Mouse (Mus musculus) stomach, embryonic 15.5 days (tissue): ENCODE results near the gene C5ar2. TPM values are rescaled to one million over a fixed set of nuclear protein-coding genes. Genes with fewer than 3 reads are reported as not detected.
A peak's percentile ranks its signal among the peaks of the same experiment; 100 is the strongest.

Experiments used
- ATAC-seq: fragments of 200-750 bp; cut with Nextera tagmentation; 2 replicates; pipeline ENCODE4 v1.8.0; 2017; ENCODE audit warnings: low read depth, moderate number of reproducible peaks, moderate TSS enrichment; ENCODE audit not compliant: insufficient read depth, low FRiP score
- H3K27ac ChIP-seq: fragments of 300-500 bp; sonication (generic); 2 replicates; pipeline ENCODE4 v1.5.1; 2015; ENCODE audit warnings: mild to moderate bottlenecking, inconsistent platforms
- H3K27me3 ChIP-seq: fragments of 300-500 bp; sonication (generic); replicated peaks from 2 replicates; pipeline ENCODE4 v1.6.1; 2015; ENCODE audit warnings: inconsistent platforms
- H3K36me3 ChIP-seq: fragments of 300-500 bp; sonication (generic); 2 replicates; pipeline ENCODE4 v1.6.1; 2015; ENCODE audit warnings: inconsistent platforms
- H3K4me1 ChIP-seq: fragments of 300-500 bp; sonication (generic); 2 replicates; pipeline ENCODE4 v1.6.1; 2015; ENCODE audit warnings: inconsistent platforms
- H3K4me2 ChIP-seq: fragments of 300-500 bp; sonication (generic); 2 replicates; pipeline ENCODE4 v1.6.1; 2015; ENCODE audit warnings: mild to moderate bottlenecking, inconsistent platforms
- H3K4me3 ChIP-seq: fragments of 300-500 bp; sonication (generic); replicated peaks from 2 replicates; pipeline ENCODE4 v1.5.1; 2015; ENCODE audit warnings: inconsistent platforms
- H3K9ac ChIP-seq: fragments of 300-500 bp; sonication (generic); 2 replicates; pipeline ENCODE4 v1.6.1; 2015; ENCODE audit warnings: inconsistent platforms
- H3K9me3 ChIP-seq: fragments of 300-500 bp; sonication (generic); 2 replicates; pipeline ENCODE4 v1.6.1; 2016; ENCODE audit warnings: inconsistent platforms
- WGBS: fragments of 180-500 bp; shearing (Covaris S2); methylation state at CpG from one replicate; pipeline ENCODE4 v1.1.7; 2015; 5-methylcytosine and 5-hydroxymethylcytosine counted together
- polyA plus RNA-seq: library from polyadenylated mRNA; unstranded; fragments of >200 nt; fragmentation: Nextera tagmentation; extraction: Ambion mirVana; gene quantifications from 2 replicates; pipeline ENCODE4 v1.2.1, GENCODE M21; 2015

Gene C5ar2
- 0.28 and 0.37 TPM in 2 replicates for polyA plus RNA-seq

- 48% methylated on average over 5 of the region's 5 CpGs for WGBS
- Histone ChIP-seq H3K9ac (no peak within 1 kb of the TSS), H3K4me3 (no peak within 1 kb of the TSS), H3K36me3 (no peaks in the 10 kb centered on the region), H3K27ac (no peak within 1 kb of the TSS), H3K27me3 (no peaks in the 10 kb centered on the region), H3K9me3 (no peaks in the 10 kb centered on the region), H3K4me2 (no peak within 1 kb of the TSS), H3K4me1 (no peaks in the 10 kb centered on the region)
- no peak for ATAC-seq
Observed at GRCm38 (mm10) chr7:16244067-16244466, at the start of gene C5ar2. Gene C5ar2, minus strand, starts transcription at chr7:16244154.

DNA sequence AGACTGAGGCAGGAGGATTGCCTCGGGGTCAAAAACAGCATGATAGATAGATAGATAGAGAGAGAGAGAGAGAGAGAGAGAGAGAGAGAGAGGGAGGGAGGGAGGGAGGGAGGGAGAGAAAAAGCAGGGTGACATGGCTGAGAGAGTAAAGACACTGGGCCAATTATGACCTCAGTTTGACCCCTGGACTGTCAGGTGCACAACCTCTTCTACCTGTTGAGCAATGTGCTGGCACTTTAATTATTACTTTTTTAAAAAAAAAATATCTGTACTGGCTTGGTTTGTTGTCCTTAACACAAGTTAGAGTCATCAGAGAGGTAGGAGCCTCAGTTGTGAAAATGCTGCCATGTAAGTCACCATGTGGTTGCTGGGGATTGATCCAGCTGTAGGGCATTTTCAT lies 43.8 kb upstream of the C5ar2 start:
- H3K27ac ChIP-seq, result no peak overlapping the region
- H3K9ac ChIP-seq, result no peak overlapping the region
- WGBS, result 68% methylated on average over 1 of the region's 1 CpGs
- H3K4me1 ChIP-seq, result peaks cover 11% of the 10 kb centered on the region
- no peak overlapping the region for H3K4me2 ChIP-seq
- no peak for ATAC-seq
- H3K9me3 ChIP-seq, result no peaks in the 10 kb centered on the region
- H3K27me3 ChIP-seq, result no peaks in the 10 kb centered on the region
- peaks cover 11% of the 10 kb centered on the region for H3K36me3 ChIP-seq
- no peak overlapping the region for H3K4me3 ChIP-seq

- peak overlapping the region; percentile 99; the same call in 1 of the 2 replicates for H3K27ac ChIP-seq
- no peak for ATAC-seq
- H3K9me3 ChIP-seq, result no peaks in the 10 kb centered on the region
- H3K4me1 ChIP-seq, result peaks cover 11% of the 10 kb centered on the region
- peak overlapping the region; percentile 73 for H3K4me3 ChIP-seq
- peak overlapping the region; percentile 76; the same call in 1 of the 2 replicates for H3K9ac ChIP-seq
- H3K36me3 ChIP-seq, result peaks cover 17% of the 10 kb centered on the region
- peak overlapping the region; percentile 64 for H3K4me2 ChIP-seq
- no peaks in the 10 kb centered on the region for H3K27me3 ChIP-seq
- 84% methylated on average over 2 of the region's 2 CpGs for WGBS
Observed at GRCm38 (mm10) chr7:16287016-16287415, 43.1 kb upstream of the C5ar2 start.

DNA sequence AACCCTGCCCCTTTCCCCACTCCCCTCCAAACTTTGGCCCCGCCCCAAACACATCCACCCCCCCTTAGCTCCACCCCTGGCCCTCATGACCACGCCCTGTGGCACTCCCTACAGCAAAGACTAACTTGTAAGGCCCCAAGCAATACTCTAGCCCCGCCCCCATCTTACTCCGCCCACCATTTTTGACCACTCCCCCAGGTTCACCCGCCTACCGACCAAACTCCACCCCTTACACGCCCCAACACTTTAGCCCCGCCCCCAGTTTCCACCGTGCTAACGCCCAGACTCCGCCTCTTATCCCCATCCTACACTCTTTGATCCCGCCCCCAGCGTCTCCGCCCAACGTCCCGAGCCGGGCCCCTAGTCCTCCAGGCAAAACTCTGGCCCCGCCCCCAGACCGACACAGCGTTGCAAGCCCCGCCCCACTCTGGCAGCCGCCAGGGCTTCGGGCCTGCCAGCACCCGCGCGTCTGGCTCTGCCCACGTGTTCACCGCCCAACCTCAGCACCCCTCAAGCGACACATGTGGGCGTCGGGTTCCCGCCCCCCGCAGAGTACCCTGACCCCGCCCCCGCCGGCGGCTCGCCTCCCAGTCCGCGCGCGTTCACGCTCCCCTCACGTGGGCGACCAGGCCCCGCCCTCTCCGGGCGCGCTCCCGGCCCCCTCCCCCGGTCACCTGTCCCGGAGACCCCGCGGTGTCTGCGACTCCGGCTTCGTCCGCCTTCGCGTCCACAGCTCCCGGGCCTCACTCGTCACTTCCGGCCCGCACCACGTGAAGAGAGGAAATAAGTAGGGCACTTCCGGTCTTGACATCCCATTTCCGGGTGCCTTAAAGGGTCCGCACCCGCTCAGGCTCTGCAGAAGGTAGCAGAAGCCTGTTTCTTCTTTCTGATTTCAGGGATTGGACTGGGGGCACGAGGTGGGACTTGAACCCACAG lies 42.3 kb upstream of the C5ar2 start, which contains the start of gene Ccdc9:
Gene Ccdc9, minus strand, starts transcription at position 770 of the 936 bp plus-strand sequence.
- no peaks in the 10 kb centered on the region for H3K27me3 ChIP-seq
- H3K4me1 ChIP-seq, result peaks cover 11% of the 10 kb centered on the region
- peak within 1 kb of the TSS; percentile 99 for H3K27ac ChIP-seq
- H3K9me3 ChIP-seq, result no peaks in the 10 kb centered on the region
- WGBS, result 2% methylated on average over 56 of the region's 70 CpGs
- peak within 1 kb of the TSS; percentile 73 for H3K4me3 ChIP-seq
- H3K4me2 ChIP-seq, result peak within 1 kb of the TSS; percentile 64
- peak within 1 kb of the TSS; percentile 76 for H3K9ac ChIP-seq
- peak; percentile 87 for ATAC-seq
- H3K36me3 ChIP-seq, result peaks cover 21% of the 10 kb centered on the region

DNA sequence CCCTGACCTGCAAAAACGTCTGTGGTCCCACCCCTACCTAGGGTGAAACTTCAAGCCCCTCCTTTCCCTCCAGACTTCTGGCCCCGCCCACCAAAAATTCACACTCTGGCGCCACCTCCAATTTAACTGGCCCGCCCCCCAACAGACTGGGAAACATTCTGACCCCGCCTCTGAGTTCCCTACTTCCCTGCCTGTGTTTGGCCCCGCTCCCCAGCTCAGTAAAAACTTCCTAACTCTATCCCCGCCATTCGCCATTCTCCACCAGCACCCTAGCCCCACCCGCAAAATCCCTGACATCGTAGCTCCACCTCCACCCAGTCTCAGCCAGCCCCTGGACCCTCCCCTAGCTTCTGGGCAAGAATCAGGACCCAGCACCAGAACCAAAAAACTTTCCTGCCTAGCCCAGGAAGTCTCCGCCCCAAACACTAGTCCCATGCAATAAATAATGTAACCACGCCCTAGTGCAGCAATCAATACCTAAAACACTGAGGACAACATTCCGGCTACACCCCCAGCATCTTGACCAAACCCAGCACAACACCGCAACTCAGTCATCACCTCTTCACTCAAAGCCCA lies 41.6 kb upstream of the C5ar2 start:
- peak overlapping the region; percentile 73 for H3K4me3 ChIP-seq
- 0 out of 2 replicates have a peak overlapping the region, but pooled peaks have one; percentile 2 for H3K9ac ChIP-seq
- H3K9me3 ChIP-seq, result no peaks in the 10 kb centered on the region
- 2% methylated on average over 14 of the region's 14 CpGs for whole genome bisulfite sequencing
- no peaks in the 10 kb centered on the region for H3K27me3 ChIP-seq
- H3K4me2 ChIP-seq, result peak overlapping the region; percentile 64
- peaks cover 11% of the 10 kb centered on the region for H3K4me1 ChIP-seq
- peak overlapping the region; percentile 99 for H3K27ac ChIP-seq
- peaks cover 27% of the 10 kb centered on the region for H3K36me3 ChIP-seq
- ATAC-seq, result peak; percentile 35

DNA sequence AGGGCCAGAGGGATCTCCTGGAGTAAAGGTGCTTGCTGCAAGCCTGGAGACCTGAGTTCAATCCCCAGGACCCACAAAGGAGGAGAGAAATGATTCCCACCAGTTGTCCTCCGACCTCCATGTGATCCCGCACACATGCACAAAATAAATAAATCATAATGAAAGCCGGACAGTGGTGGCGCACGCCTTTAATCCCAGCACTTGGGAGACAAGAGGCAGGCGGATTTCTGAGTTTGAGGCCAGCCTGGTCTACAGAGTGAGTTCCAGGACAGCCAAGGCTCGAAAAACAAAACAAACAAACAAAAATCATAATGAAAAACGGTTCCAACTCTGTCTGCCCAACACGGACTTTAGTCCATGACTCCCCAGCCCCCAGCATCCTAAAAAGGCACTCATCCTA lies 41.0 kb upstream of the C5ar2 start:
- Histone ChIP-seq H3K27me3 (no peaks in the 10 kb centered on the region), H3K9ac (0 out of 2 replicates have a peak overlapping the region, but pooled peaks have one; percentile 2), H3K36me3 (peaks cover 30% of the 10 kb centered on the region), H3K27ac (peak overlapping the region; percentile 99), H3K4me2 (peak overlapping the region; percentile 64), H3K9me3 (no peaks in the 10 kb centered on the region), H3K4me1 (peaks cover 11% of the 10 kb centered on the region), H3K4me3 (peak overlapping the region; percentile 73)
- 42% methylated on average over 9 of the region's 9 CpGs for whole genome bisulfite sequencing
- ATAC-seq, result no peak

DNA sequence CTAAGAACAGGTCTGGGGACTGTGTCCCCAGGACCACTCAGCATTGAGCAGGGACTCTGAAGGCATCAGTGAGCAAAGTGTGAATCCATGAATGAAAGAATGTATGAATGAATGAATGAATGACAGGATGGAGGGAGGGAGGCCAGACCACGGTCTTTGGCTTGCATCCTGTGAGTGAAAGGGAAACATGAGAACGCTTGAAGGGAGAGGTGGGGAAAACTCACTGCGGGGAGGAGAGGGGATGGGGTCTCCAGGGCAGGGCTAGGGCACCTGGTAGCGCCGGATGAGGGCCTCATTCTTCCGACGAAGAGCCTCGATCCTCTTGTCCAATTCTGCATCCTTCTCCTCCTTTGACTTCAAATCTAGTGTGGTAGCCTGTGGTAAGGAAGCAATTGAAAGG lies 40.0 kb upstream of the C5ar2 start:
- WGBS, result 84% methylated on average over 8 of the region's 8 CpGs
- H3K4me3 ChIP-seq, result no peak overlapping the region
- H3K9ac ChIP-seq, result no peak overlapping the region
- no peaks in the 10 kb centered on the region for H3K27me3 ChIP-seq
- H3K4me2 ChIP-seq, result no peak overlapping the region
- no peak for ATAC-seq
- peaks cover 11% of the 10 kb centered on the region for H3K4me1 ChIP-seq
- no peak overlapping the region for H3K27ac ChIP-seq
- H3K36me3 ChIP-seq, result peaks cover 30% of the 10 kb centered on the region
- no peaks in the 10 kb centered on the region for H3K9me3 ChIP-seq

- Histone ChIP-seq H3K4me3 (no peak overlapping the region), H3K4me2 (no peak overlapping the region), H3K9ac (no peak overlapping the region), H3K9me3 (no peaks in the 10 kb centered on the region), H3K4me1 (peaks cover 11% of the 10 kb centered on the region), H3K36me3 (peaks cover 38% of the 10 kb centered on the region), H3K27ac (no peak overlapping the region), H3K27me3 (no peaks in the 10 kb centered on the region)
- WGBS, result 87% methylated on average over 13 of the region's 13 CpGs
- ATAC-seq, result no peak
Observed at GRCm38 (mm10) chr7:16282334-16282733, 38.4 kb upstream of the C5ar2 start.

- Histone ChIP-seq H3K36me3 (peaks cover 48% of the 10 kb centered on the region), H3K4me2 (no peak overlapping the region), H3K9ac (no peak overlapping the region), H3K9me3 (no peaks in the 10 kb centered on the region), H3K4me3 (no peak overlapping the region), H3K27ac (no peak overlapping the region), H3K4me1 (peaks cover 11% of the 10 kb centered on the region), H3K27me3 (no peaks in the 10 kb centered on the region)
- ATAC-seq, result no peak
- WGBS, result 89% methylated on average over 11 of the region's 11 CpGs
Observed at GRCm38 (mm10) chr7:16280721-16281120, 36.8 kb upstream of the C5ar2 start.

GRCm38 (mm10) chr7:16274922-16275890 lies 31.3 kb upstream of the C5ar2 start:
- no peaks in the 10 kb centered on the region for H3K27me3 ChIP-seq
- no peak overlapping the region for H3K9ac ChIP-seq
- 75% methylated on average over 10 of the region's 10 CpGs for WGBS

DNA sequence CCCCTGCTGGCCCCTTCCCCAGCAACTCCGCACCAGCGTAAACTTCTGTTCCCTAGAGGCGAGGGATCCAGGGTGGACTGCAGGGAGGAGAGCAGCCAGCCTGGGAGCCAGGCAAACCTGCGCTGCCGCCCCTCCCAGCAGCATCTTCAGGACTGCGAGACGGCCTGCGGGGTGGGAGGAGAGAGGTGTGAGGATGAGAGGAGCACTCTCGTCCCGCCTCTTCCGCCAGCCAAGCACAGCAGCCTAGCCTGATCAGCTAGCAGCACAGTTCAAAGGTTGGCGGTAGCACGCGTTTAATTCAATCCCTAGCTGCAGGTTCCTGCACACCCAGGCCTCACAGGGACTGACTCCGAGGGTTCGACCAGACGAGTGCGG lies 29.8 kb upstream of the C5ar2 start:
- peak overlapping the region; percentile 16; the same call in 1 of the 2 replicates for H3K9ac ChIP-seq
- no peaks in the 10 kb centered on the region for H3K27me3 ChIP-seq
- peak overlapping the region; percentile 98 for H3K27ac ChIP-seq
- H3K4me3 ChIP-seq, result peak overlapping the region; percentile 76
- H3K4me2 ChIP-seq, result peak overlapping the region; percentile 94
- peaks cover 22% of the 10 kb centered on the region; the same call in 1 of the 2 replicates for H3K36me3 ChIP-seq
- peak; percentile 77 for ATAC-seq
- under 1% methylated on average over 18 of the region's 18 CpGs for WGBS
- H3K9me3 ChIP-seq, result no peaks in the 10 kb centered on the region
- peaks cover 23% of the 10 kb centered on the region for H3K4me1 ChIP-seq

More at GRCm38 (mm10) chr7:16274922-16275890, 31.3 kb upstream of the C5ar2 start:
- no peak for ATAC-seq
- H3K27ac ChIP-seq, result no peak overlapping the region
- no peaks in the 10 kb centered on the region for H3K9me3 ChIP-seq
- peaks cover 22% of the 10 kb centered on the region; the same call in 1 of the 2 replicates for H3K36me3 ChIP-seq
- H3K4me2 ChIP-seq, result peak overlapping the region; percentile 94
- no peak overlapping the region for H3K4me3 ChIP-seq
- H3K4me1 ChIP-seq, result peaks cover 23% of the 10 kb centered on the region
